Mouse (Mus musculus): ENCODE data around the gene Ak4. TPM values are rescaled to one million over a fixed set of nuclear protein-coding genes. Genes with fewer than 3 reads are reported as not detected.

The Ak4 gene
- total RNA-seq, 2 experiments from 2014 or later = 2.2 to 3.8 TPM

DNA sequence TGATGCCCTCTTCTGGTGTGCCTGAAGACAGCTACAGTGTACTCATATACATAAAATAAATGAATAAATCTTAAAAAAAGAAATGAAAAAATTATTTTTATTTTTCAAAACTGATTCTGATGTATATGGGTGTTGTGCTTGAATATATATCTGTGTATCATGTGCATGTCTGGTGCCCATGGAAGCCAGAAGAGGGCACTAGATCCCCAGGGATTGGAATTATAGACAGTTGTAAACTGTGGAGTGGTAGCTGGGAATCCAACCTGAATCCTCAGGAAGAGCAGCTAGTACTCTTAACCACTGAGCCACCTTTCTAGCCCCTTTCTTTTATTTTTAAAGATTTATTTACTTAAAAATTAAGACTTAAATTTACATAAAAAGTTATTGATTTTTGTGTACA is 87.3 kb downstream of the Ak4 start:
- ATAC-seq (replicated peaks; ENCODE audit: low FRiP score, poor library complexity, severe bottlenecking) = no peak

DNA sequence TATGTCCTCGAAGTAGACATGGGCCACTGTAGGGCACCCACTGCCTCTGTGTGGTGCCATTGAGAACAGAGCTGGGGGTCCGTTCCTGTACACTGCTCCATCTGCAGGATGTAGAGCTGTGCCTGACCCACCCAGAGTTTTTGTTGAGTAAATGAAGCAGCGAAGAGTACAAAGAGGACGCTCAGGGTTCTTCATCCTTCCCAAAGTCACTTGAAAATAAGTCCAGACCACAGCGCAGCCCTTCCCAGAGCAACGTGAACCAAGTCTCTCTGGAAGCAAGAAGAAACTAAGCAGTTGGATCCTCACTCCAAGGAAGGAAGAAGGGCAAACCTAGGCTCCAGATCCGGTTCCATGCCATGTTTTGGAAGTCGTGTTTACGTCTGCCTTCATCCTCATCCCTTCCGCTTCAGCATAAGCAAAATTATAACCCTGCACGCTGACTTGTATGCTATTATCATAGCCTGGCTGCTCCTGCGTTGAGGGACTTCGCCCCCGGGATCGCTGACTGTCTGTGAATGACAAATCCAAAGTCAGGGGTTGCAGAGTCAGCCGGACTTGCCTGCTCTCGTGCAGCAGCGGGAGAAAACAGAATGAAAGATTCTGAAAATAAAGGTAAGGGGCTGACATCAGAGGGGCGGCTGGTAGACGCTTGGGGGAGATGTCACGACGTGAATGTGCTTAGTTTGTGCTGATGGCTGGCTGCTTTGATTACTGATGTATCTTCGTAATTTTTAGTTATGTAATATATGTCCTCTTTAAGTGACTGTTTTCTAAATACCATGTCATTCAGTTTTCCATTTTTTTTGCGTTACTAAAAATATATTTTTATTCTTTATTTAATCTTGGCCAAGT is 88.7 kb downstream of the Ak4 start:
- ATAC-seq (replicated peaks; ENCODE audit: low FRiP score, poor library complexity, severe bottlenecking) = 0 out of 2 replicates have a peak, but pooled peaks have one; percentile 36

DNA sequence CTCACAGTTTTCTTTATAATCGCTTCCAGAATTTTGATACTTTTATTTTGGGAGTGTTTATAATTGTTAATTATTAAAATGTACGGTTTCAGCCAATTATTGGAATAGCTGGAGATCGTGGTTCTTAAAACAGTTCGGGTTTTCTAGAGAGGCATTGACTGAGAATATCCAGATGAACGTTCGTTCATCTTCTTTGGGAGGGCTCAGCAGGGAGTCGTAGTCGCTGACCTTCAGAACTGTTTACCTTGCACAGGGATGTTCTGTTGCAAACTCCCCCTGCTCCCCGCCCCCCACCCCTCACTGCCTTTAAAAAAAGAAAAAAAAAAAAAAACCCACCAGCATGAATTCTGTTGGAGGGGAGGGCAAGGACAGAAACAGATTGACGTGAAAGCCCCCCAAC is 89.4 kb downstream of the Ak4 start:
- ATAC-seq (replicated peaks; ENCODE audit: low FRiP score, poor library complexity, severe bottlenecking) = no peak

DNA sequence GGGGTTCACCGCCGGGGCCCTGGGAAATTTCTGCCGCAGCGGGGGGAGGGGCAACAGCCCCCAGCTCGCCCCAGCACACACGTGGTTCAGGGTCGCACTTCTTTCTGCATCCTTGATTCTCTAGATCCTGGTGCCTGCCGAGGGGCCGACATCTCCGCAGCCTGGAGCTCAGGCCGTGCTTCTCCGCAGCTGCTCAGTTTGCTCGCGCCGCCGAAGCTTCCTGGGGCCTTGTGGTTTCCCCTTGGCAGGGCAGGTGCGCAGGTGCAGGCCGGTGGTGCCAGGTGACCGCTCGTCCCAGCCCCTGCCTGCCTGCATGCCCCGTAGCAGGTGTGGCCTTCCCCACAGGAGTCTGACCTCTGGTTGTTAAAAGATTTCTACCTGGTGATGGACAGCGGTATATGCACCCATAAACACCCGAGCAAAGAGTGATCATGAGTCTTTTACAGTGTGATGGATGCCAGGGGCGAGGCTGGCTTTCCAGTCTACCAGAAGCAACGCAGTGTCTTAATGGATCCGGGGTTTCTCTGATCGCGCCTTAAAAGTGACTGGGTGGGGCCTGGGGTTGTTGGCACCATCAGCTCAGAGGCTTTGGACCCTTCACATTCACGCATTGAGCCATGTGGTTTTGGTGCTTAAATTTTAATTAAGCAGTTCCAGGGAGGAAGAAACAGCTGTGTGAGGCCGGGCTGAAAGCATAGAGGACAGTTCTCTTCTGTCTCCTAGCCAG is 89.9 kb downstream of the Ak4 start:
- ATAC-seq (replicated peaks; ENCODE audit: low FRiP score, poor library complexity, severe bottlenecking) = peak; percentile 47

DNA sequence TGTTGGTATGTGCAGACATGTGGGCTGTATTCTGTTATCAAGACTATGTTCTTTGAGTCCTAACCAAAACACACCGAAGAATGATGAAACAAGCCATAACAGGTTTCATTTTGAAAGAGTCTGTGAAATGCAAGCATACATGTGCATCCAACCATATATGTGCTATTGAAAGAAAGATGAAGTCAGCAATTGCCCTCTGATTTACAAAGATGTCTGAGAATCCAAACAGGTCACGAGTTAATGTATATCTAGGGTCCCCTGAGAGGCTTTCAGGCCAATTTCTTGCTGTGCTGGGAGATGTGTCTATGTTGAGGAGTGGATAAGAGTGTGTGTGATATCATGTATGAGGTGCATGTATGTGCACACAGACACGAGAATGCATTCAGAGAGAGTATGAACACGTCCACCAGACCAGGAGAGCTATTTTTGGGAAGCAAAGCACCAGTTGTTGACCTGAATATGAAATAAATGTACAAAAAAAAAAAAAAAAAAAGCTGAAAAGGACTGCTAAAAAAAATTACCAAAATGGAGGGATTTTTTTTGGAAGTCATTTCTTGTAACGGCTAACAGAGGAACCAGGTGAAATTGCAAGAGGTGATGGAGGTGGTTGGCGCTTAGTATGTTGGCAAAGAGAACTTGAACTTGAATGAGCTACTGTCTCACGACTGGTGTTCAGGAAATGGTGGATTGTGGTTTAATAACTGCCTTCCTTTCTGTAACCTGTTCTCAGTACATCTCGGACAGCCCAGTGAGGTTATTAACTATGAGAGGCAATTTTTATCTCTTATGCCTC is 91.2 kb downstream of the Ak4 start:
- ATAC-seq (replicated peaks; ENCODE audit: low FRiP score, poor library complexity, severe bottlenecking) = peak; percentile 32; the same call in 1 of the 2 replicates

DNA sequence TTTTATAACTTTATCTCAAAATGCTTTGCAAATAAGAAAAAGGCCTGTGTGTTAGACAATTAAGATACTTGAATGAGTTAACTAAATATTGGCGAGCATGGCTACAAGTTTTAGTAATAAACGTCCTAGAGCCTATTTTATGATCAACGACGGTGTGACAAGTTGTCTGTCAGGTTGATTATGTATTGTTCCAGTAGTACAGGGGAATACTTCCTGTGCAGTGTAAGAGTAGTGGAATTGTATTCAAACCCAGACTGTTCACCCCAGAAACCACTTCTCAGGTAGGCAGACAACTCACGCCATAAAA is 91.8 kb downstream of the Ak4 start:
- no peak for ATAC-seq (replicated peaks; ENCODE audit: low FRiP score, poor library complexity, severe bottlenecking)

DNA sequence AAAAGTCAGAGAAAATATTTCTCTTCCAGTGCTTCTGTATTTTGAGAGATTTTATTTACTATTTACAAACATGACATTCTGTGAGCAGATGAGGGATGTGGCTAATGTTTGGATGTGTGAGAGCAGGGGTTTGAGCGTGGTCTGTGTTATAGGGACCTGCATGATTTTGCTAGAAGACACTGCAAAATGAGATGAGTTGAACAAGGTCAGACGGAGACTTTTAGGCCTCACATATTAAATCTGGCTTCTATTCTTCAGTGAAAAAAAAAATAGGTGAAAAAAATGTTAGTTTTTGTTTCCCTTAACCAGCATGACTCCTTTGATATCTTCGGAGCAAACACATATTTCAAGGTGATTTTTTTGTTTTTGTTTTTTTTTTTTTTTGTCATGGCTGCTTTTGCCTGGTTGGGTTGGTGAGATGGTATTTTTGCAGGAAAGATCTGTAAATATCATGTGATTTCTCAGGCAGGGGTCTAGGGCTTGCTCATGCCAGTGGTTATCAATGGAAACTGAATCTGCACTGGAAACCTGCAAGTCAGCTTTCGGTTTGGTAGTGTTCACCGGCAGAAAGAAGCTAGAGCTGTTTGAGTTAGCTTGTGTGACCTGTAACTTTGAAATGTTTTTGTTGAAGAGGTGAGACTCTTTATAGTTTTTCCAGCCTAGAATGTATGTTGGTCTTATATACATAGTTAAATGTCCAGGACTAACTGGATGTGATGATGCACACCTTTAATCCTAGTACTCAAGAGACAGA is 92.9 kb downstream of the Ak4 start:
- no peak for ATAC-seq (replicated peaks; ENCODE audit: low FRiP score, poor library complexity, severe bottlenecking)

DNA sequence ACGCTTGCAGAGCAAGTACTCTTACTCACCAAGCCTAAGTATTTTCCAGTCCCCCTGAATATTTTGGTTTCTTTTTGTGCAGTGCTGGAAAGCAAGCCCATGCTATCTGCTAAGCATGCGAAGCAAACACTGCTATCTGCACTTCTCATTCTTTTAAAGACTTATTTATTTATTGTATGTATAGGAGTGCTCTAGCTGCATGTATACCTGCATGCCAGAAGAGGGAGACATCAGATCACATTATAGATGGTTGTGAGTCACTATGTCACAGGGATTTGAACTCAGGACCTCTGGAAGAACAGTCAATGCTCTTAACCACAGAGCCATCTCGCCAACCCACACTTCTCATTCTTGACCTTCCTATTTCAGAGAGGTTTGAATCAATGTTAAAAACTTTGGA is 94.2 kb downstream of the Ak4 start:
- ATAC-seq (replicated peaks; ENCODE audit: low FRiP score, poor library complexity, severe bottlenecking) = no peak

DNA sequence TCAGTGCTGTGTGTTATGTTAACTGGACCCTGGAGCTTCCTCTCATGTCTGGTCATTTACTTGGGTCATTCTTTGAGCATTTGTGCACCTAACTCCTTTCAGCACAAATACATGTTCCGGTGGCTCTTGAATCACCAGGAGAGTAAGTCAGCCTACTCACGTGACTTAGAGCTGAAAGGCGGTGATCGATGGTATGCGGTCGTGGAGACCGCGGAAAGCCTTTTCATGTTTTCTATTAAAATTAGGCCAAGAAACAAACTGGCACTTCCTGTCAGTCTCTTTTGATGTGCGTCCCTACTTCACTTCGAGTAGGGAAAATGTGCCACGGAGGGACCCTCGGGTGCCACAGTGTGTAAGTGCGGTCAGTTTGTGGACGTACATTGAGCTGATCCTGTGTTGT is 96.8 kb downstream of the Ak4 start:
- no peak for ATAC-seq (replicated peaks; ENCODE audit: low FRiP score, poor library complexity, severe bottlenecking)

Other genes starting within 250 kb of the Ak4 start
- gene Jak1, start 154.0 kb upstream of the Ak4 start, total RNA-seq (2015; ENCODE audit: low replicate concordance) = 84.9 and 102 TPM in 2 replicates
- 85.2 and 101 TPM in 2 replicates for gene Jak1, start 154.0 kb upstream of the Ak4 start, total RNA-seq (2017; ENCODE audit: low replicate concordance)
- gene Dnajc6, start 77.4 kb downstream of the Ak4 start, total RNA-seq (2015; ENCODE audit: low replicate concordance) = 6.7 and 8.6 TPM in 2 replicates
- 5.1 and 5.9 TPM in 2 replicates for gene Dnajc6, start 77.4 kb downstream of the Ak4 start, total RNA-seq (2017; ENCODE audit: low replicate concordance)
- gene Leprot, start 228.4 kb downstream of the Ak4 start, total RNA-seq (2015; ENCODE audit: low replicate concordance) = 16.1 and 21.9 TPM in 2 replicates
- gene Leprot, start 228.4 kb downstream of the Ak4 start, total RNA-seq (2017; ENCODE audit: low replicate concordance) = 26.3 and 31.0 TPM in 2 replicates

Measured in erythroblast, adult 5-6 weeks (primary cell).